Mouse (Mus musculus) lung, postnatal 0 days (tissue): Measurements from ENCODE around the gene Cstf3.

Experiments used
- CTCF ChIP-seq: IDR thresholded peaks from 2 replicates; pipeline ENCODE4 v1.5.1; 2016; ENCODE audit warnings: antibody characterized with exemption, mild to moderate bottlenecking
- EP300 ChIP-seq: IDR thresholded peaks from 2 replicates; pipeline ENCODE4 v1.6.1; 2016; ENCODE audit warnings: antibody characterized with exemption, mild to moderate bottlenecking, control low read depth

DNA sequence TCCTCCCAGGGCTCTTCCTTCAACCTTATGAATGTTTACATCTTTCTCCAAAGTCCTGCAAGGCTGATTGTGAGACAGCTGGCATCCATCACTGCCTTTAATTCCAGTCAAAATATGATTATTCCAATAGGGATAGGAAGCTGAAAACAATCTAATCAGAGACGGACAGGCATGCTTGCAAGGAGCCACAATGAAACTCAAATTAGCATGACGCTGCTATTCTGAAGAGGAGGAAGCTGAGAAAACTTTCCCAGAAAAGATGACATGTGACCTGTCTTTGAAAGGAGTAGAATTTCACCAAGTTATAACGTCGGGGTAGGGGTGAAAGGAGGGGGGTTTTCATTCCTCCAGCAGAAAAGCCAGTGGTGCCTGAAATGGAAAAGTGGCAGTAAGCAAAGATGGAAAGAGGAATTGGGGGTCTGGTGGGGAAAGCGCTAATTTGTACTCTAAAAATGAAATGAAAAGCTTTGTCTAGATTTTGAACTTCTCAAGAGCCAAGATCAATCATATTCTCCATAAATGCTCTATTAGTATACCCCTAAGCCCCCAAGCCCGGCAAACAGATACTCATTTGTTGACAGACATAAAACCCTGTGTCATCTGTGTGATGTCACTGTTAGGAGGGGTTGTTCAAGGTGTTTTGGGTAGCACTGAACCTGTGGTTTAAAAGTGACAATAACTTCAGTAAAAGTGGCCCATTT lies 120.5 kb downstream of the Cstf3 start:
- no peak for TF ChIP-seq CTCF
- no peak for TF ChIP-seq EP300
